Mouse (Mus musculus) E14TG2a.4 (cell line): ENCODE data around the gene Gna15.

ENCODE experiments used
- CTCF ChIP-seq: conservative IDR thresholded peaks from 2 replicates; pipeline ENCODE4 v1.5.1; 2014; ENCODE audit warnings: low read length
- POU5F1 ChIP-seq: IDR thresholded peaks from 2 replicates; pipeline ENCODE4 v1.6.1; 2014; ENCODE audit warnings: low read length, borderline replicate concordance

- TF ChIP-seq CTCF (peak; percentile 67), POU5F1 (no peak)
Observed at GRCm38 (mm10) chr10:81483983-81484382, 40.0 kb downstream of the Gna15 start.
